Mouse (Mus musculus): ENCODE data around the gene Dnaic2.

- TF ChIP-seq CTCF (IDR thresholded peaks at IDR 0.05; ENCODE audit: extremely low read depth, insufficient read length, insufficient replicate concordance, low read depth, low read length) (no peak), POLR2A (IDR thresholded peaks at IDR 0.05; ENCODE audit: low read depth, low read length) (no peak)
Measured at GRCm38 (mm10) chr11:114691454-114692182, 35.6 kb upstream of the Dnaic2 start.

All from small intestine, adult 2 months (tissue).